Mouse (Mus musculus) MEL (cell line): ENCODE results near the gene Ctrb1.

ENCODE experiments used
- CTCF ChIP-seq, 3 experiments: IDR thresholded peaks in 2 of 3; conservative IDR thresholded peaks in 1 of 3; 2 replicates each; pipeline ENCODE4 v1.5.1; 2011 to 2012; ENCODE audit warnings: low read length in 3 of 3, low read depth in 2 of 3, mild to moderate bottlenecking in 2 of 3, improper control_type of control experiment in 1 of 3, inconsistent platforms in 1 of 3, mixed read lengths in 1 of 3, moderate library complexity in 1 of 3; ENCODE audit not compliant: control insufficient read depth in 1 of 3, insufficient read depth in 1 of 3, poor library complexity in 1 of 3, severe bottlenecking in 1 of 3
- ETS1 ChIP-seq: IDR thresholded peaks from 2 replicates; pipeline ENCODE4 v1.6.1; 2012; ENCODE audit warnings: low read depth, mild to moderate bottlenecking, inconsistent platforms, low read length, improper control_type of control experiment, moderate library complexity
- MAFK ChIP-seq: IDR thresholded peaks from 2 replicates; pipeline ENCODE4 v1.6.1; 2011; ENCODE audit warnings: low read depth, mild to moderate bottlenecking, low read length, improper control_type of control experiment, borderline replicate concordance
- MAX ChIP-seq: IDR thresholded peaks from 2 replicates; pipeline ENCODE4 v1.6.1; 2011; ENCODE audit warnings: low read length, improper control_type of control experiment
- MYC ChIP-seq: IDR thresholded peaks from 2 replicates; pipeline ENCODE4 v1.6.1; 2011; ENCODE audit warnings: low read depth, mild to moderate bottlenecking, low read length, improper control_type of control experiment, moderate library complexity
- NELFE ChIP-seq: IDR thresholded peaks from 2 replicates; pipeline ENCODE4 v1.6.1; 2011; ENCODE audit warnings: low read depth, low read length, improper control_type of control experiment
- NRF1 ChIP-seq: IDR thresholded peaks from 2 replicates; pipeline ENCODE4 v1.6.1; 2014; ENCODE audit warnings: low read depth, mild to moderate bottlenecking, inconsistent platforms, low read length, improper control_type of control experiment, moderate library complexity; ENCODE audit not compliant: poor library complexity, insufficient read depth, severe bottlenecking
- POLR2AphosphoS2 ChIP-seq: IDR thresholded peaks from 2 replicates; pipeline ENCODE4 v1.6.1; 2011; ENCODE audit warnings: low read length, improper control_type of control experiment
- TCF12 ChIP-seq: IDR thresholded peaks from 2 replicates; pipeline ENCODE4 v1.6.1; 2014; ENCODE audit warnings: low read depth, mild to moderate bottlenecking, inconsistent platforms, low read length, improper control_type of control experiment, moderate library complexity
- USF2 ChIP-seq, 2 experiments: IDR thresholded peaks; 2 replicates each; pipeline ENCODE4 v1.6.1; 2011 to 2012; ENCODE audit warnings: improper control_type of control experiment in 2 of 2, low read length in 2 of 2, borderline replicate concordance in 1 of 2, inconsistent platforms in 1 of 2, low read depth in 1 of 2, mild to moderate bottlenecking in 1 of 2; ENCODE audit not compliant: insufficient read depth in 1 of 2

DNA sequence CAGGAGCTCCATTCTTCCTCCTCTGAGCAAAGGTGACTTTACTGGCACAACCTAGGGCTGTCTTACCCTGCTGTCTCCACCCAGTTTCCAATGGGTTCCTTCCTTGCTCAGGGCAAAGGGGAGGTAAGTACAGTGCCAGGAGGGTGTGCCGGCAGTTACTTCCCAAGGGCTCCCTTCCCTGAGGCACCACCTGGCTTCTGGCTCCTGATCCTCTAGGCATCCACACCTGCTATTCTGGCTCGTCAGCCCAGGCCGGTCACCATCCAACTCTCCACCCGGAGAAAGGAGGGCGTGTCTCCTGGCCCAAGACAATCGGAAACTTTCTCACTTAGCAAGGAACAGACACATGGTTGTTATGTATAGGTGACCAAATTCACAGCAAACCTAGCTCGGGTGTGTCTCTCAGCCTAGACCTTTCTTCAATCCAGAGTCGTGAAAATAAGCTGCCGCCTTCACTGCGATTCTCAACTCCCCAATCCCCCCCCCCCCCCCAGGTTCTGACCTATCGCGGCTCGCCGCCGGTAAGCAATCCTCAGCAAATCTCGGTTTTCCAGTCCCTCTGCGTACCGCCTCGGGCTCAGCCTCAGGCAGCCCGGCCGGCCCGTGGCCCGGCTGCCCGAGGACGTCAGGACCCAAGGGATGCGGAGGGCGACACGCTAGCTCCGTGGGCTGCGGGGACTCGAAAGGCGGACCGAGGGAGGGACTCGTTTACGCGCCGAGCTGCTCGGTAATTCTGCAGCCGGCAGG is 40.6 kb upstream of the Ctrb1 start:
- TF ChIP-seq CTCF (IDR thresholded peaks at IDR 0.05 in 2 of 3, conservative IDR thresholded peaks at IDR 0.05 in 1 of 3; ENCODE audit: control insufficient read depth in 1 of 3, insufficient read depth in 1 of 3, low read depth in 2 of 3, low read length in 3 of 3, poor library complexity in 1 of 3, severe bottlenecking in 1 of 3) (no peak), MYC (no peak), MAFK (no peak), NELFE (no peak), NRF1 (no peak), POLR2AphosphoS2 (no peak), TCF12 (no peak), MAX (no peak), USF2 (IDR thresholded peaks at IDR 0.05; ENCODE audit: borderline replicate concordance in 1 of 2, insufficient read depth in 1 of 2, low read depth in 1 of 2, low read length in 2 of 2) (no peak), ETS1 (no peak)
